Mouse (Mus musculus) limb, embryonic 12.5 days (tissue): ENCODE data around the gene Pld2. TPM values are rescaled to one million over a fixed set of nuclear protein-coding genes. Genes with fewer than 3 reads are reported as not detected.
"Not testable (repeated sequence)": the region's sequence is repeated elsewhere in the genome, so short reads cannot be mapped to it uniquely, and the experiment has no call there.

Experiments used
- ATAC-seq: fragments of 200-750 bp; cut with Nextera tagmentation; 2 replicates; pipeline ENCODE4 v1.8.0; 2017; ENCODE audit warnings: low read depth, moderate TSS enrichment; ENCODE audit not compliant: insufficient number of reproducible peaks, insufficient read depth, low FRiP score, low TSS enrichment
- H3K27ac ChIP-seq: fragments of 300-500 bp; sonication (generic); 2 replicates; pipeline ENCODE4 v1.5.1; 2016; ENCODE audit warnings: mild to moderate bottlenecking, moderate library complexity
- H3K27me3 ChIP-seq: fragments of 300-500 bp; sonication (generic); 2 replicates; pipeline ENCODE4 v1.6.1; 2016; ENCODE audit warnings: mild to moderate bottlenecking, moderate library complexity
- H3K36me3 ChIP-seq: fragments of 300-500 bp; sonication (generic); 2 replicates; pipeline ENCODE4 v1.6.1; 2016; ENCODE audit warnings: mild to moderate bottlenecking, moderate library complexity
- H3K4me1 ChIP-seq: fragments of 300-500 bp; sonication (generic); replicated peaks from 2 replicates; pipeline ENCODE4 v1.6.1; 2016
- H3K4me2 ChIP-seq: fragments of 300-500 bp; sonication (generic); 2 replicates; pipeline ENCODE4 v1.6.1; 2016; ENCODE audit warnings: mild to moderate bottlenecking, moderate library complexity
- H3K4me3 ChIP-seq: fragments of 300-500 bp; sonication (generic); replicated peaks from 2 replicates; pipeline ENCODE4 v1.5.1; 2016; ENCODE audit warnings: mild to moderate bottlenecking
- H3K9ac ChIP-seq: fragments of 300-500 bp; sonication (generic); replicated peaks from 2 replicates; pipeline ENCODE4 v1.6.1; 2016; ENCODE audit warnings: mild to moderate bottlenecking, moderate library complexity
- H3K9me3 ChIP-seq: fragments of 300-500 bp; sonication (generic); 2 replicates; pipeline ENCODE4 v1.6.1; 2016; ENCODE audit warnings: mild to moderate bottlenecking, moderate library complexity
- WGBS: fragments of 180-500 bp; shearing (Covaris S2); methylation state at CpG from one replicate; pipeline ENCODE4 v1.1.7; 2016; 5-methylcytosine and 5-hydroxymethylcytosine counted together
- polyA plus RNA-seq: library from polyadenylated mRNA; unstranded; fragments of >200 nt; fragmentation: Nextera tagmentation; extraction: Ambion mirVana; gene quantifications from 2 replicates; pipeline ENCODE4 v1.2.1, GENCODE M21; 2016

Gene Pld2
- polyA plus RNA-seq, 1 experiment from 2014 or later, result 4.5 TPM

GRCm38 (mm10) chr11:70525726-70526125, 14.1 kb upstream of the Pld2 start:
- Histone ChIP-seq H3K4me2 (peak overlapping the region; percentile 76), H3K4me3 (peak overlapping the region; percentile 71), H3K36me3 (peaks cover 32% of the 10 kb centered on the region), H3K4me1 (peaks cover 8% of the 10 kb centered on the region), H3K27ac (peak overlapping the region; percentile 41; the same call in 1 of the 2 replicates), H3K9ac (peak overlapping the region; percentile 72), H3K27me3 (no peaks in the 10 kb centered on the region), H3K9me3 (no peaks in the 10 kb centered on the region)
- WGBS, result 2% methylated on average over 12 of the region's 12 CpGs
- ATAC-seq, result 0 out of 2 replicates have a peak, but pooled peaks have one; percentile 15

- H3K4me3 ChIP-seq, result peak overlapping the region; percentile 71
- peaks cover 8% of the 10 kb centered on the region for H3K4me1 ChIP-seq
- H3K4me2 ChIP-seq, result peak overlapping the region; percentile 76
- peak overlapping the region; percentile 72 for H3K9ac ChIP-seq
- no peak overlapping the region for H3K27ac ChIP-seq
- no peak for ATAC-seq
- H3K9me3 ChIP-seq, result no peaks in the 10 kb centered on the region
- no peaks in the 10 kb centered on the region for H3K27me3 ChIP-seq
- peaks cover 32% of the 10 kb centered on the region for H3K36me3 ChIP-seq
- WGBS, result 90% methylated on average over 12 of the region's 12 CpGs
These were observed 13.7 kb upstream of the Pld2 start for GRCm38 (mm10) chr11:70526211-70526610.

GRCm38 (mm10) chr11:70528610-70529009, 11.3 kb upstream of the Pld2 start:
- no peak overlapping the region for H3K27ac ChIP-seq
- no peak overlapping the region for H3K9ac ChIP-seq
- no peak overlapping the region for H3K4me3 ChIP-seq
- ATAC-seq, result no peak
- 91% methylated on average over 7 of the region's 7 CpGs for WGBS
- H3K36me3 ChIP-seq, result peaks cover 32% of the 10 kb centered on the region
- H3K27me3 ChIP-seq, result no peaks in the 10 kb centered on the region
- H3K9me3 ChIP-seq, result no peaks in the 10 kb centered on the region
- H3K4me2 ChIP-seq, result no peak overlapping the region
- H3K4me1 ChIP-seq, result peaks cover 8% of the 10 kb centered on the region

- whole genome bisulfite sequencing, result 77% methylated on average over 2 of the region's 2 CpGs
- not testable (repeated sequence) for H3K4me1 ChIP-seq, H3K4me3 ChIP-seq, H3K27ac ChIP-seq, H3K27me3 ChIP-seq, H3K9me3 ChIP-seq, H3K4me2 ChIP-seq, ATAC-seq, H3K9ac ChIP-seq
- H3K36me3 ChIP-seq, result peaks cover 31% of the 10 kb centered on the region
These were observed 8.8 kb upstream of the Pld2 start for GRCm38 (mm10) chr11:70531065-70531464.

GRCm38 (mm10) chr11:70532839-70533238, 7.0 kb upstream of the Pld2 start, which contains the start of gene Gm40193:
TSS of gene Gm40193 (minus strand) at chr11:70532939.
- Histone ChIP-seq H3K27me3 (no peaks in the 10 kb centered on the region), H3K27ac (no peak within 1 kb of the TSS), H3K4me2 (no peak within 1 kb of the TSS), H3K4me3 (no peak within 1 kb of the TSS), H3K4me1 (no peaks in the 10 kb centered on the region), H3K36me3 (peaks cover 13% of the 10 kb centered on the region), H3K9me3 (no peaks in the 10 kb centered on the region), H3K9ac (no peak within 1 kb of the TSS)
- no peak for ATAC-seq
- WGBS, result 70% methylated on average over 6 of the region's 6 CpGs

GRCm38 (mm10) chr11:70539423-70539822, 441 bp upstream of the Pld2 start:
- Histone ChIP-seq H3K27ac (no peak overlapping the region), H3K27me3 (peaks cover 54% of the 10 kb centered on the region)
- WGBS, result 16% methylated on average over 9 of the region's 9 CpGs

GRCm38 (mm10) chr11:70540928-70541327, 1.1 kb downstream of the Pld2 start:
- Histone ChIP-seq H3K4me2 (peak overlapping the region; percentile 92), H3K4me1 (no peaks in the 10 kb centered on the region), H3K4me3 (peak overlapping the region; percentile 61; the same call in 1 of the 2 replicates), H3K27me3 (peaks cover 54% of the 10 kb centered on the region), H3K9me3 (no peaks in the 10 kb centered on the region), H3K27ac (no peak overlapping the region), H3K36me3 (no peaks in the 10 kb centered on the region), H3K9ac (no peak overlapping the region)
- ATAC-seq, result no peak
- WGBS, result 87% methylated on average over 7 of the region's 7 CpGs

More at GRCm38 (mm10) chr11:70539423-70539822, 441 bp upstream of the Pld2 start:
- H3K9me3 ChIP-seq, result no peaks in the 10 kb centered on the region
- no peak for ATAC-seq
- H3K4me2 ChIP-seq, result peak overlapping the region; percentile 92
- no peaks in the 10 kb centered on the region for H3K36me3 ChIP-seq
- peak overlapping the region; percentile 61 for H3K4me3 ChIP-seq
- H3K4me1 ChIP-seq, result no peaks in the 10 kb centered on the region
- peak overlapping the region; percentile 72; the same call in 1 of the 2 replicates for H3K9ac ChIP-seq

GRCm38 (mm10) chr11:70541415-70541814, 1.6 kb downstream of the Pld2 start:
- peaks cover 54% of the 10 kb centered on the region for H3K27me3 ChIP-seq
- no peaks in the 10 kb centered on the region for H3K4me1 ChIP-seq
- H3K9me3 ChIP-seq, result no peaks in the 10 kb centered on the region
- ATAC-seq, result no peak
- no peak overlapping the region for H3K4me2 ChIP-seq
- WGBS, result 64% methylated on average over 5 of the region's 5 CpGs
- no peak overlapping the region for H3K27ac ChIP-seq
- no peaks in the 10 kb centered on the region for H3K36me3 ChIP-seq
- H3K9ac ChIP-seq, result no peak overlapping the region
- no peak overlapping the region for H3K4me3 ChIP-seq

GRCm38 (mm10) chr11:70544496-70544895, 4.6 kb downstream of the Pld2 start:
- peaks cover 45% of the 10 kb centered on the region for H3K27me3 ChIP-seq
- H3K9ac ChIP-seq, result no peak overlapping the region
- no peak overlapping the region for H3K4me2 ChIP-seq
- no peak for ATAC-seq
- H3K4me3 ChIP-seq, result no peak overlapping the region
- no peaks in the 10 kb centered on the region for H3K9me3 ChIP-seq
- 64% methylated on average over 7 of the region's 7 CpGs for WGBS
- no peaks in the 10 kb centered on the region for H3K4me1 ChIP-seq
- no peak overlapping the region for H3K27ac ChIP-seq
- H3K36me3 ChIP-seq, result no peaks in the 10 kb centered on the region

- Histone ChIP-seq H3K9ac (no peak overlapping the region), H3K27me3 (peaks cover 11% of the 10 kb centered on the region), H3K9me3 (no peaks in the 10 kb centered on the region), H3K4me1 (peaks cover 6% of the 10 kb centered on the region; the same call in 1 of the 2 replicates), H3K27ac (no peak overlapping the region), H3K4me3 (no peak overlapping the region), H3K36me3 (no peaks in the 10 kb centered on the region), H3K4me2 (no peak overlapping the region)
- ATAC-seq, result no peak
- 86% methylated on average over 8 of the region's 8 CpGs for WGBS
These were observed 11.7 kb downstream of the Pld2 start for GRCm38 (mm10) chr11:70551526-70551925.

GRCm38 (mm10) chr11:70553940-70554339, 14.1 kb downstream of the Pld2 start:
- 18% methylated on average over 7 of the region's 7 CpGs for WGBS
- no peak overlapping the region for H3K9ac ChIP-seq
- peaks cover 11% of the 10 kb centered on the region for H3K27me3 ChIP-seq
- H3K4me2 ChIP-seq, result no peak overlapping the region
- H3K4me1 ChIP-seq, result peaks cover 6% of the 10 kb centered on the region; the same call in 1 of the 2 replicates
- H3K4me3 ChIP-seq, result no peak overlapping the region
- no peaks in the 10 kb centered on the region for H3K9me3 ChIP-seq
- no peak overlapping the region for H3K27ac ChIP-seq
- ATAC-seq, result no peak
- H3K36me3 ChIP-seq, result no peaks in the 10 kb centered on the region

GRCm38 (mm10) chr11:70557545-70557944, 17.7 kb downstream of the Pld2 start:
- WGBS, result 87% methylated on average over 9 of the region's 9 CpGs
- H3K4me2 ChIP-seq, result no peak overlapping the region
- H3K9ac ChIP-seq, result no peak overlapping the region
- no peak overlapping the region for H3K4me3 ChIP-seq
- ATAC-seq, result no peak
- no peaks in the 10 kb centered on the region for H3K36me3 ChIP-seq
- no peaks in the 10 kb centered on the region for H3K9me3 ChIP-seq
- H3K27me3 ChIP-seq, result peaks cover 11% of the 10 kb centered on the region
- no peak overlapping the region for H3K27ac ChIP-seq
- peaks cover 13% of the 10 kb centered on the region; the same call in 1 of the 2 replicates for H3K4me1 ChIP-seq
